Mouse (Mus musculus) limb, embryonic 14.5 days (tissue): ENCODE results near the gene 1700013G24Rik. TPM values are rescaled to one million over a fixed set of nuclear protein-coding genes. Genes with fewer than 3 reads are reported as not detected.
"Not testable (repeated sequence)": the region's sequence is repeated elsewhere in the genome, so short reads cannot be mapped to it uniquely, and the experiment has no call there.

Source experiments
- ATAC-seq: fragments of 200-750 bp; cut with Nextera tagmentation; 2 replicates; pipeline ENCODE4 v1.8.0; 2017; ENCODE audit warnings: low read depth, moderate number of reproducible peaks, moderate TSS enrichment; ENCODE audit not compliant: low FRiP score
- DNase-seq: peaks from one replicate; pipeline ENCODE4 v3.0.0-alpha.2; 2015; ENCODE audit warnings: low spot score
- H3K27ac ChIP-seq: fragments of 300-500 bp; sonication (generic); replicated peaks from 2 replicates; pipeline ENCODE4 v1.5.1; 2014; ENCODE audit warnings: low read depth, mild to moderate bottlenecking, low read length, moderate library complexity, mixed read lengths
- H3K27me3 ChIP-seq: fragments of 300-500 bp; sonication (generic); 2 replicates; pipeline ENCODE4 v1.6.1; 2014; ENCODE audit warnings: low read length, mixed read lengths; ENCODE audit not compliant: control insufficient read depth, insufficient read depth
- H3K36me3 ChIP-seq: fragments of 300-500 bp; sonication (generic); 2 replicates; pipeline ENCODE4 v1.6.1; 2014; ENCODE audit warnings: mild to moderate bottlenecking, low read length, moderate library complexity, mixed read lengths; ENCODE audit not compliant: control insufficient read depth, insufficient read depth
- H3K4me1 ChIP-seq: fragments of 300-500 bp; sonication (generic); 2 replicates; pipeline ENCODE4 v1.6.1; 2014; ENCODE audit warnings: antibody characterized with exemption, low read length, mixed read lengths; ENCODE audit not compliant: control insufficient read depth, insufficient read depth
- H3K4me2 ChIP-seq: fragments of 300-500 bp; sonication (generic); replicated peaks from 2 replicates; pipeline ENCODE4 v1.6.1; 2014; ENCODE audit warnings: low read depth, mild to moderate bottlenecking, low read length, moderate library complexity; ENCODE audit not compliant: severe bottlenecking
- H3K4me3 ChIP-seq: fragments of 300-500 bp; sonication (generic); replicated peaks from 2 replicates; pipeline ENCODE4 v1.5.1; 2014; ENCODE audit warnings: low read length
- H3K9ac ChIP-seq: fragments of 300-500 bp; sonication (generic); 2 replicates; pipeline ENCODE4 v1.6.1; 2014; ENCODE audit warnings: mild to moderate bottlenecking, low read depth, low read length, moderate library complexity; ENCODE audit not compliant: severe bottlenecking
- H3K9me3 ChIP-seq: fragments of 300-500 bp; sonication (generic); 2 replicates; pipeline ENCODE4 v1.6.1; 2016; ENCODE audit warnings: low read length; ENCODE audit not compliant: control insufficient read depth
- POLR2A ChIP-seq: fragments of 200-500 bp; IDR thresholded peaks from 2 replicates; pipeline ENCODE4 v1.8.0; 2012; ENCODE audit warnings: inconsistent platforms, mild to moderate bottlenecking, moderate library complexity, borderline replicate concordance; ENCODE audit not compliant: insufficient read depth, insufficient read length; ENCODE audit errors: extremely low read depth
- WGBS: fragments of 180-500 bp; shearing (Covaris S2); extraction: QIAGEN DNeasy Blood & Tissue Kit; methylation state at CpG from one replicate; pipeline ENCODE4 v1.1.7; 2014; 5-methylcytosine and 5-hydroxymethylcytosine counted together
- polyA plus RNA-seq, 2 experiments: library from polyadenylated mRNA; depleted of rRNA in 1 of 2; stranded (reverse) in 1 of 2; unstranded in 1 of 2; fragments of >200 nt; fragmentation: Nextera tagmentation in 1 of 2; extraction: Ambion mirVana in 1 of 2; gene quantifications; 2 replicates each; pipeline versions ENCODE4 v1.2.1 to v1.2.3; 2012 to 2014

The 1700013G24Rik gene
- polyA plus RNA-seq (2012; rRNA removed) (0.23 and 0.26 TPM in 2 replicates), polyA plus RNA-seq (2014; fragmentation: Nextera tagmentation; extraction: Ambion mirVana) (0.30 TPM in 1 of 2 replicates, not detected in the other)

- no peak for TF ChIP-seq POLR2A
- no peak within 1 kb of the TSS for H3K4me3 ChIP-seq
- no peaks in the 10 kb centered on the region for H3K9me3 ChIP-seq
- peaks cover 4% of the 10 kb centered on the region for H3K4me1 ChIP-seq
- H3K4me2 ChIP-seq, result no peak within 1 kb of the TSS
- no peaks in the 10 kb centered on the region for H3K36me3 ChIP-seq
- no peak for DNase-seq
- no peak within 1 kb of the TSS for H3K9ac ChIP-seq
- no peak within 1 kb of the TSS for H3K27ac ChIP-seq
- H3K27me3 ChIP-seq, result no peaks in the 10 kb centered on the region
- 78% methylated on average over 8 of the region's 8 CpGs for WGBS
- peak; percentile 12; the same call in 1 of the 2 replicates for ATAC-seq
Measured at GRCm38 (mm10) chr4:137453234-137453767, at the start of gene 1700013G24Rik. Gene 1700013G24Rik, plus strand, starts transcription at chr4:137453284.

GRCm38 (mm10) chr4:137405571-137405970 lies 47.5 kb upstream of the 1700013G24Rik start:
- no peak overlapping the region for H3K4me2 ChIP-seq
- no peak overlapping the region for H3K4me3 ChIP-seq
- WGBS, result 90% methylated on average over 3 of the region's 3 CpGs
- no peak for DNase-seq
- H3K27ac ChIP-seq, result no peak overlapping the region
- no peak for TF ChIP-seq POLR2A
- no peaks in the 10 kb centered on the region for H3K36me3 ChIP-seq
- H3K4me1 ChIP-seq, result no peaks in the 10 kb centered on the region
- no peak overlapping the region for H3K9ac ChIP-seq
- H3K9me3 ChIP-seq, result no peaks in the 10 kb centered on the region
- no peak for ATAC-seq
- no peaks in the 10 kb centered on the region for H3K27me3 ChIP-seq

GRCm38 (mm10) chr4:137409691-137410090 lies 43.4 kb upstream of the 1700013G24Rik start, which contains the start of gene Cela3a:
Gene Cela3a, minus strand, starts transcription at chr4:137409791.
- Histone ChIP-seq H3K4me2 (no peak within 1 kb of the TSS), H3K4me3 (no peak within 1 kb of the TSS), H3K27ac (no peak within 1 kb of the TSS), H3K9ac (no peak within 1 kb of the TSS), H3K36me3 (no peaks in the 10 kb centered on the region), H3K9me3 (no peaks in the 10 kb centered on the region), H3K27me3 (no peaks in the 10 kb centered on the region), H3K4me1 (no peaks in the 10 kb centered on the region)
- no peak for TF ChIP-seq POLR2A
- no peak for DNase-seq
- 72% methylated on average over 5 of the region's 5 CpGs for WGBS
- no peak for ATAC-seq

GRCm38 (mm10) chr4:137412185-137412709 lies 40.8 kb upstream of the 1700013G24Rik start:
- DNase-seq, H3K27me3 ChIP-seq, H3K4me2 ChIP-seq, H3K9me3 ChIP-seq, H3K4me3 ChIP-seq, H3K9ac ChIP-seq, H3K36me3 ChIP-seq, ATAC-seq, H3K4me1 ChIP-seq, H3K27ac ChIP-seq: not testable (repeated sequence)
- WGBS, result 84% methylated on average over 7 of the region's 7 CpGs

- H3K9me3 ChIP-seq, result no peaks in the 10 kb centered on the region
- no peaks in the 10 kb centered on the region for H3K27me3 ChIP-seq
- no peak for DNase-seq
- H3K4me2 ChIP-seq, result no peak overlapping the region
- no peak for ATAC-seq
- no peak overlapping the region for H3K27ac ChIP-seq
- H3K4me1 ChIP-seq, result no peaks in the 10 kb centered on the region
- 64% methylated on average over 1 of the region's 1 CpGs for WGBS
- no peak overlapping the region for H3K4me3 ChIP-seq
- no peaks in the 10 kb centered on the region for H3K36me3 ChIP-seq
- no peak for TF ChIP-seq POLR2A
- no peak overlapping the region for H3K9ac ChIP-seq
Measured at GRCm38 (mm10) chr4:137414936-137415335, 38.1 kb upstream of the 1700013G24Rik start.
